Mouse (Mus musculus) lung, adult 2 months (tissue): Measurements from ENCODE around the gene Grk3.

Experiments
- CTCF ChIP-seq: fragments of 200-500 bp; IDR thresholded peaks from 2 replicates; pipeline ENCODE4 v1.5.1; 2011; ENCODE audit warnings: mild to moderate bottlenecking, low read length, control low read depth; ENCODE audit not compliant: insufficient read depth
- POLR2A ChIP-seq: fragments of 200-500 bp; IDR thresholded peaks from 2 replicates; pipeline ENCODE4 v1.6.1; 2011; ENCODE audit warnings: low read depth, mild to moderate bottlenecking, control low read depth, low read length, borderline replicate concordance; ENCODE audit errors: extremely low read depth

DNA sequence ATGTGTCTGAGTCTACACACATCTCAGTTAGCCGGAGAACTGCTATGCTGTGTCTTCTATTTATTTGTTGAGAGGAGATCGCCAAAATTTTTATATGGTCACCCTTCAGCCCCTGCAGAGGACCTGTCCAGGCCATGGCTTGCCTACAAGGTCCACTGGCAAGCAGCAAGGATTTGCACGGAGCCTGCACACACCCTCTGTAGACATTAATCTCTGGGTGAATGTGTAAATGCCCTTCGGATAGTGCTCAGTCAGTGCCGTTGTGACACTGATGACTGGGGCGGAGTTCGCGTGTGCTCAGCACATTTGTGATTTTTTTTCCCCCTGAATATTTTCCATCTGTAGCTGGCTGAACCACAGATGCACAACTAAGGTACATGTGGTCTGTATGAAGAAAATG is 90.8 kb downstream of the Grk3 start:
- TF ChIP-seq POLR2A (no peak), CTCF (no peak)
